Mouse (Mus musculus) myocyte (in vitro differentiated cells): ENCODE measurements around the gene Bgn. TPM values are rescaled to one million over a fixed set of nuclear protein-coding genes. Genes with fewer than 3 reads are reported as not detected.

Source experiments
- H3K27me3 ChIP-seq: one replicate; pipeline ENCODE4 v1.6.1; 2011; ENCODE audit not compliant: control insufficient read depth, insufficient read depth, insufficient read length
- H3K36me3 ChIP-seq: one replicate; pipeline ENCODE4 v1.6.1; 2011; ENCODE audit not compliant: control insufficient read depth, insufficient read depth
- H3K4me2 ChIP-seq: one replicate; pipeline ENCODE4 v1.6.1; 2011; ENCODE audit warnings: low read depth, control low read depth
- H3K4me3 ChIP-seq: one replicate; pipeline ENCODE4 v1.5.1; 2011; ENCODE audit warnings: mild to moderate bottlenecking, control low read depth, moderate library complexity
- H3K79me2 ChIP-seq: one replicate; pipeline ENCODE4 v1.6.1; 2011; ENCODE audit not compliant: control insufficient read depth, insufficient read depth
- H3ac ChIP-seq: one replicate; pipeline ENCODE4 v1.6.1; 2011; ENCODE audit not compliant: control insufficient read depth, insufficient read length
- CEBPB ChIP-seq: IDR thresholded peaks from 2 replicates; pipeline ENCODE4 v1.6.1; 2011; ENCODE audit warnings: mild to moderate bottlenecking, moderate library complexity; ENCODE audit not compliant: poor library complexity, insufficient read depth, severe bottlenecking
- E2F4 ChIP-seq: IDR thresholded peaks from one replicate; pipeline ENCODE4 v1.6.1; 2011; ENCODE audit warnings: mild to moderate bottlenecking, control low read depth, moderate library complexity; ENCODE audit not compliant: insufficient read depth
- MAX ChIP-seq: IDR thresholded peaks from one replicate; pipeline ENCODE4 v1.6.1; 2011; ENCODE audit warnings: low read depth, mild to moderate bottlenecking, control low read depth
- MYOD1 ChIP-seq, 3 experiments: IDR thresholded peaks; one replicate each; pipeline ENCODE4 v1.6.1; 2011; ENCODE audit warnings: control low read depth in 2 of 3, low read depth in 2 of 3, mild to moderate bottlenecking in 2 of 3, moderate library complexity in 1 of 3; ENCODE audit not compliant: insufficient read length in 2 of 3, control insufficient read depth in 1 of 3
- MYOG ChIP-seq, 3 experiments: IDR thresholded peaks; one replicate each; pipeline ENCODE4 v1.6.1; 2011; ENCODE audit warnings: control low read depth in 2 of 3, low read depth in 2 of 3, mild to moderate bottlenecking in 2 of 3; ENCODE audit not compliant: insufficient read length in 2 of 3, control insufficient read depth in 1 of 3, insufficient read depth in 1 of 3
- POLR2A ChIP-seq: IDR thresholded peaks from one replicate; pipeline ENCODE4 v1.6.1; 2011; ENCODE audit warnings: low read depth, mild to moderate bottlenecking, control low read depth, moderate library complexity; ENCODE audit not compliant: insufficient read length
- POLR2AphosphoS2 ChIP-seq: IDR thresholded peaks from one replicate; pipeline ENCODE4 v1.6.1; 2011; ENCODE audit warnings: low read depth, control low read depth; ENCODE audit not compliant: insufficient read length
- REST ChIP-seq: IDR thresholded peaks from one replicate; pipeline ENCODE4 v1.6.1; 2011; ENCODE audit warnings: mild to moderate bottlenecking, control low read depth, moderate library complexity; ENCODE audit not compliant: insufficient read depth, insufficient read length
- SRF ChIP-seq: IDR thresholded peaks from one replicate; pipeline ENCODE4 v1.6.1; 2011; ENCODE audit warnings: low read depth; ENCODE audit not compliant: control insufficient read depth, insufficient read length
- TCF12 ChIP-seq: IDR thresholded peaks from one replicate; pipeline ENCODE4 v1.6.1; 2011; ENCODE audit warnings: mild to moderate bottlenecking, control low read depth; ENCODE audit not compliant: poor library complexity, insufficient read depth, severe bottlenecking
- TCF3 ChIP-seq: IDR thresholded peaks from one replicate; pipeline ENCODE4 v1.6.1; 2011; ENCODE audit warnings: low read depth, control low read depth; ENCODE audit not compliant: insufficient read length
- USF1 ChIP-seq: IDR thresholded peaks from one replicate; pipeline ENCODE4 v1.6.1; 2011; ENCODE audit warnings: low read depth, mild to moderate bottlenecking, control low read depth, moderate library complexity
- polyA plus RNA-seq: library from polyadenylated mRNA; unstranded; fragments of >200 nt; fragmentation: generic; extraction: Trizol; gene quantifications from one replicate; pipeline ENCODE4 v1.2.1, GENCODE M21; 2012; ENCODE audit warnings: missing spikeins

The Bgn gene
- polyA plus RNA-seq, 1 experiment = 1,139 TPM

DNA sequence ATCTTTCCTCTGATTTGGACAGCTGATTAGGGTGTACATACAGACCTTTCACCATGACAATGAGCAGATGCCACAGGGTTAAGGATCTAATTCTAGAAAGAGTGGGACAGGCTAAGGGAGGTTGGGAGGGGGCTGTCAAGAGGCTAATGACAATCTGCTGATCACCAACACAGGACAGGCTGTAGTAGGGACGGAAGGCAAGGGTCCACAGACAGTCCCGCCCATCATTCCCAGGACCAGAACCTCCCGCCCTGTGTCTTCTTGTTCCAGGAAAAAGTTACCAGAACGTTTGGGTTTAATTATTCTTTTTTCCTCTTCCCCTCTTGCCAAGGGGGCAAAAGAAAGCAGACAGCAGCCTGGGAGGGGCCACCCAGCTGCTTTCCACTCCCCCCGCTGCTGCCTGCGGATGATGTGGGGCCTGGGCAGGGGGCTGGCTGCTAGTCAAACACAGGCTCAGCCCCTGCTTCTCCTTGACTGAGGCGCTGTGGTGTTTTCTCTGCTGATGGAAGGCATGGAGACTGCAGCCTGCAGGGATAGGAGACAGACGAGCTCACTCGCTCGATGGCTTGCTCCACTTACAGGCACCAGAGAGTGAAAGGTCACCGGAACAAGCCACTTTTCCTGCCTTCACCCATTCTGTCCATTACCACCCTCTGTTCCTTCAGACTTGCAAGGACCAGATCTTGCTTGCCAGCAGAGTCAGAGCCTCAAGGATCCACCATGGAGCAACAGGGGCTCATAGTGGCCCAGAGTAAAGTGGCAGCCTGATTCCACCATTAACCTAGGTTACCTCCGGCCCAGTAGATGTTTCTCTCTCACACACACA is 8.8 kb upstream of the Bgn start:
- Histone ChIP-seq H3K36me3 (no peaks in the 10 kb centered on the region), H3K4me3 (no peak overlapping the region), H3K4me2 (no peak overlapping the region), H3ac (no peak overlapping the region), H3K79me2 (no peaks in the 10 kb centered on the region), H3K27me3 (no peaks in the 10 kb centered on the region)
- TF ChIP-seq SRF (no peak), MAX (no peak), USF1 (no peak), E2F4 (no peak), REST (no peak), POLR2A (no peak), MYOG (IDR thresholded peaks at IDR 0.05; ENCODE audit: control insufficient read depth in 1 of 3, insufficient read depth in 1 of 3, insufficient read length in 2 of 3, low read depth in 2 of 3) (no peak), TCF3 (no peak)

DNA sequence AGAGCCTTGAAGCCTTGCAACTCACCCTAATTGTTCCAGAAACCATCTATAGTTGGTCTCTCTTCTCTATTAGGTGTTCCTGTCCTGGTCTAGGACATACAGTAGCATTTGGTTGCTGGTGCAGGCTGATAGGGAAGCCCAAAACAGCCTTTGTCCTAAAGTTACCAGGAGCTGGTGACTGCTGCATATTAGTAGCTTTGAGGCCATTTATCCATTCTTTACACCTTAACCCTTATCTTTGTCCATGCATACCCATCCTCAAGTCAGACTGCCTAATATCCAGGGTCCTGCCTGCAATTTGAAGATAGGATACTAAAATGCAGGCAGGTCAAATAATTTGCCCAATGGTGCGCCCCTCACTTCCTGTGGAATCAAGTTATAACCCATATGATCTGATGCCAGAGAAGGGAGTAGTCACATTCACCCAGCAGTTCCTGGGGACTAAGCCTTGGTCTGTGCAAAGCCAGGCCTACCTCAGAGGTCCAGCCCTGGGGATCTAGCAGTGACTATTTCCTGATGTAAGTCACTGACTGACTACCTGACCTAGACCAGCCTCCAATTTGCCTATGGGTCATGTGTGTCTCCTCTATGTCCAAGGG is 7.6 kb upstream of the Bgn start:
- H3K27me3 ChIP-seq = no peaks in the 10 kb centered on the region
- H3K4me2 ChIP-seq = peak overlapping the region; percentile 74
- no peak overlapping the region for H3ac ChIP-seq
- no peak for TF ChIP-seq CEBPB
- no peak for TF ChIP-seq TCF12
- TF ChIP-seq USF1 = no peak
- no peak for TF ChIP-seq MYOG (IDR thresholded peaks at IDR 0.05; ENCODE audit: control insufficient read depth in 1 of 3, insufficient read depth in 1 of 3, insufficient read length in 2 of 3, low read depth in 2 of 3)
- TF ChIP-seq MAX = no peak
- TF ChIP-seq SRF = no peak
- no peak for TF ChIP-seq REST
- no peak for TF ChIP-seq POLR2AphosphoS2
- TF ChIP-seq TCF3 = no peak
- no peak for TF ChIP-seq POLR2A
- TF ChIP-seq E2F4 = no peak
- no peak for TF ChIP-seq MYOD1 (IDR thresholded peaks at IDR 0.05; ENCODE audit: control insufficient read depth in 1 of 3, insufficient read length in 2 of 3, low read depth in 2 of 3)
- no peaks in the 10 kb centered on the region for H3K79me2 ChIP-seq
- no peaks in the 10 kb centered on the region for H3K36me3 ChIP-seq
- H3K4me3 ChIP-seq = no peak overlapping the region

DNA sequence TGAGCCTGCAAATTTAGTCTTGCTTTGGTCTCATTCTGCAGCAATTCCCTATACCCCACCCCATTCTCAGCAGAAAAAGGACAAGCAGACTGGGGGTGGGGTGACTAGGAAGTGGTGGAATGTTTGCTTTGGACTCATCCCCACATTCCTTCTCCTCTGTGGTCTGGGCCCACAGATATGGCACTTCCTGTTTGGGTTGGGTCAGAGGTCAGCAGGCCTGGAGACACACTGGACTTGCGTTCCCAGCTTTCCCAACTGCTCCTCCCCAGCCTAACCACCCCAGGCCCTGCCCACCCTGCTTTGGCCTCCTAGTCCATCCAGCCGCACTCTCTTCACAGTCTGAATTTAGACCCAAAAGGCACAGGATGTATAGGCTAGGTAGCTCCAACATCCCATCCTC is 6.8 kb upstream of the Bgn start:
- no peaks in the 10 kb centered on the region for H3K27me3 ChIP-seq
- H3K79me2 ChIP-seq = no peaks in the 10 kb centered on the region
- no peak overlapping the region for H3ac ChIP-seq
- no peak for TF ChIP-seq MYOG (IDR thresholded peaks at IDR 0.05; ENCODE audit: control insufficient read depth in 1 of 3, insufficient read depth in 1 of 3, insufficient read length in 2 of 3, low read depth in 2 of 3)
- no peak for TF ChIP-seq MYOD1 (IDR thresholded peaks at IDR 0.05; ENCODE audit: control insufficient read depth in 1 of 3, insufficient read length in 2 of 3, low read depth in 2 of 3)
- no peak overlapping the region for H3K4me3 ChIP-seq
- no peaks in the 10 kb centered on the region for H3K36me3 ChIP-seq
- H3K4me2 ChIP-seq = peak overlapping the region; percentile 74

DNA sequence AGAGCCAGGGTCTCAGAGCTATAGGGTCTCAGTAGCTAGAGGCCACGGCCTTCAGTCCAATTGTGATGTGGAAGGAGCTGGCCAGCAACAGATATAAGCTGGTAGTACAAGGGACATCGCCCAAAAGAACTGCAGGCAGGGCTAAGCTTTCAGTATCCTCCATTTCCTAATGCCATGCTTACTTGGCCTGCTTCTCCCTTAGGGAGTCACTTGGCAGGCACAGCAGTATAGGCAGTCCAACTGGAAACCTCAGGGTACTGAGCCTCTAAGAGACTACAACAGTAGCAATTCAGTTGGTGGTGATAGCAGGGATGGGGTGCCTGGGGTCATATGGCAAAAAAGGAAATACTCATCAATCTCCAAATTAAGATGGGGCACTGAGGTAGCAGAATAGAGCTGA is 5.9 kb upstream of the Bgn start:
- Histone ChIP-seq H3K27me3 (no peaks in the 10 kb centered on the region), H3K4me3 (no peak overlapping the region), H3K79me2 (no peaks in the 10 kb centered on the region), H3ac (no peak overlapping the region), H3K4me2 (peak overlapping the region; percentile 6), H3K36me3 (no peaks in the 10 kb centered on the region)
- TF ChIP-seq TCF12 (no peak), E2F4 (no peak), REST (no peak), CEBPB (no peak), POLR2AphosphoS2 (no peak), TCF3 (no peak)

DNA sequence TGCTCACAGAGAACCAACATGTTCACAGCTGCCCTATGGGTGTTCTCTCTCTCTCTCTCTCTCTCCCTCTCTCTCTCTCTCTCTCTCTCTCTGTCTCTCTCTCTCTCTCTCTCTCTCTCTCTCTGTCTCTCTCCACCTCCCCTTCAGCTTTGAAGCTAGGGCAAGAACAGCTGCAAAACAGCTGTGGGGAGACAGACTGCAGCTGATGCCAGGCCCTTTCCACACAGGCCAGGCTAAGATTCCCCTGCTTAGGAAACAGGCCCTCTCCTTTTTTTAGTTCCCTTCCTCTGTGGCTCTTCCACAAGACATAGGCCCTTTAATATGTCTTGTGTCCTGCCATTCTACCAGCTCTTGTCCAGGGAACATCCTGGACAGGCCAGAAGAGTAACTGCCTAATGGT is 3.7 kb upstream of the Bgn start:
- H3K4me3 ChIP-seq = no peak overlapping the region
- TF ChIP-seq CEBPB = no peak
- TF ChIP-seq SRF = no peak
- no peak for TF ChIP-seq E2F4
- peak; percentile 60 for TF ChIP-seq TCF3
- no peak for TF ChIP-seq MAX
- peak; percentile 55 for TF ChIP-seq TCF12
- TF ChIP-seq MYOG (IDR thresholded peaks at IDR 0.05; ENCODE audit: control insufficient read depth in 1 of 3, insufficient read depth in 1 of 3, insufficient read length in 2 of 3, low read depth in 2 of 3) = peak in 1 of 3 experiments; percentile 62
- no peak for TF ChIP-seq POLR2AphosphoS2
- TF ChIP-seq USF1 = no peak
- TF ChIP-seq POLR2A = no peak
- peak; percentile 27 to 85 (median 84) for TF ChIP-seq MYOD1 (IDR thresholded peaks at IDR 0.05; ENCODE audit: control insufficient read depth in 1 of 3, insufficient read length in 2 of 3, low read depth in 2 of 3)
- no peak for TF ChIP-seq REST
- peaks cover 11% of the 10 kb centered on the region for H3K79me2 ChIP-seq
- H3K36me3 ChIP-seq = no peaks in the 10 kb centered on the region
- peak overlapping the region; percentile 64 for H3K4me2 ChIP-seq
- H3K27me3 ChIP-seq = no peaks in the 10 kb centered on the region
- no peak overlapping the region for H3ac ChIP-seq
